Mouse (Mus musculus) monocyte, adult 2 months (primary cell): ENCODE data around the gene Gpr137.
"Not testable (repeated sequence)": the region's sequence is repeated elsewhere in the genome, so short reads cannot be mapped to it uniquely, and the experiment has no call there.

Source experiments
- DNase-seq, 2 experiments: peaks; one replicate each; pipeline ENCODE4 v3.0.0; 2022; ENCODE audit warnings: low spot score in 2 of 2, low read depth in 1 of 2

Gpr137 gene

GRCm38 (mm10) chr19:6922901-6923735, 19.2 kb downstream of the Gpr137 start:
- DNase-seq = no peak

- peak; percentile 100 for DNase-seq
These were observed 20.4 kb downstream of the Gpr137 start, which contains the start of gene Esrra for GRCm38 (mm10) chr19:6921647-6922567. Esrra (minus strand) TSS chr19:6921813.

GRCm38 (mm10) chr19:6920741-6921636, 21.3 kb downstream of the Gpr137 start:
- DNase-seq = no peak

- no peak for DNase-seq
These were observed 22.2 kb downstream of the Gpr137 start for GRCm38 (mm10) chr19:6919876-6920740.

- DNase-seq = no peak
These were observed 22.8 kb downstream of the Gpr137 start for GRCm38 (mm10) chr19:6919431-6919830.

GRCm38 (mm10) chr19:6918321-6918720, 24.0 kb downstream of the Gpr137 start:
- DNase-seq = no peak

- DNase-seq = no peak
These were observed 25.8 kb downstream of the Gpr137 start for GRCm38 (mm10) chr19:6916496-6916895.

- no peak for DNase-seq
These were observed 27.0 kb downstream of the Gpr137 start for GRCm38 (mm10) chr19:6915276-6915675.

- no peak for DNase-seq
These were observed 27.7 kb downstream of the Gpr137 start for GRCm38 (mm10) chr19:6914540-6914939.

GRCm38 (mm10) chr19:6913991-6914390, 28.3 kb downstream of the Gpr137 start:
- DNase-seq = no peak

GRCm38 (mm10) chr19:6913036-6913435, 29.2 kb downstream of the Gpr137 start:
- no peak for DNase-seq

GRCm38 (mm10) chr19:6912205-6912970, 29.9 kb downstream of the Gpr137 start:
- no peak for DNase-seq

- DNase-seq = no peak
These were observed 30.9 kb downstream of the Gpr137 start for GRCm38 (mm10) chr19:6911101-6912074.

GRCm38 (mm10) chr19:6910306-6910705, 32.0 kb downstream of the Gpr137 start:
- DNase-seq = not testable (repeated sequence)

GRCm38 (mm10) chr19:6909507-6910289, 32.6 kb downstream of the Gpr137 start, which contains the start of the genes Trmt112 and Prdx5:
Trmt112 (plus strand) TSS chr19:6909698.
Prdx5 (minus strand) TSS chr19:6910106.
- peak; percentile 76 to 85 for DNase-seq

- DNase-seq = no peak
These were observed 33.3 kb downstream of the Gpr137 start for GRCm38 (mm10) chr19:6909021-6909420.
